Mouse (Mus musculus): ENCODE results near the gene 9330159F19Rik.

- TF ChIP-seq GATA1 (IDR thresholded peaks at IDR 0.05; ENCODE audit: low read length) (no peak), TAL1 (IDR thresholded peaks at IDR 0.05; ENCODE audit: low read length) (no peak)
Observed at GRCm38 (mm10) chr10:29225329-29225728, 13.9 kb downstream of the 9330159F19Rik start.
